Mouse (Mus musculus): ENCODE results near the gene Rab37.

DNA sequence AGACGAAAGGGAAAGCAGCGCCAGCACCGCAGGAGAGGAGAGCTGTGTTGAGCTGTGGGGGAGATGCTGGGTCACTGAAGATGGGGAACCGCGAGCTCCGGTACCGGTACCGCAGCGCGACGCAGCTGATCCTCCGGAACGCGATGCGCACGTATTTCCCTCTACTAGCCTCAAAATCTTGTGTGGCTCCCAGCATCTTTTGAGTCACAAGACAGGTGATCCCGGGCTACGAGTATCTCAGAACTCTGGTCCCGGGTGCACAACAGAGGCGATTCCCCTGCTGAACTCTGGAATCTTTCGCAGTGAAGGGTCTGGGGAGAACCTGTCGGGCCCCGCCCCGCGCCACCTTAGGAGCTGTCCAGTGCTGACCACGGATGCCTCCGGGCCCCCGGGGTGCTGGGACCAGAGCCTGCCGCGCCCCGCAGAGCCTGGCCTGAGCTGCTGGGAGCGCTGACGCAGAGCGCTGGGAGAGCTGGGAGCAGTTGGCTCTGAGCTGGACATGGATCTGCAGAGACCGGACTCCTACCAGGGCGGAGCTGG, at the start of gene Rab37:
- TF ChIP-seq CTCF (IDR thresholded peaks at IDR 0.05; ENCODE audit: low read depth) (no peak), EP300 (IDR thresholded peaks at IDR 0.05; ENCODE audit: low read depth) (no peak)

All from liver, postnatal 0 days (tissue).